Mouse (Mus musculus): ENCODE data around the gene Crip1.

The Crip1 gene

GRCm38 (mm10) chr12:113146112-113147057, at the start of gene Crip1:
Gene Crip1, plus strand, starts transcription at chr12:113146316.
- peak; percentile 79 for DNase-seq (ENCODE audit: low read depth)

GRCm38 (mm10) chr12:113097040-113097439, 49.1 kb upstream of the Crip1 start:
- DNase-seq (ENCODE audit: low read depth) = no peak

GRCm38 (mm10) chr12:113097749-113098281, 48.3 kb upstream of the Crip1 start, which contains the start of gene Mta1:
Gene Mta1, plus strand, starts transcription at chr12:113098278.
- no peak for DNase-seq (ENCODE audit: low read depth)

- DNase-seq (ENCODE audit: low read depth) = no peak
Observed at GRCm38 (mm10) chr12:113098530-113099151, 47.5 kb upstream of the Crip1 start.

- no peak for DNase-seq (ENCODE audit: low read depth)
Observed at GRCm38 (mm10) chr12:113099470-113100237, 46.5 kb upstream of the Crip1 start.

- DNase-seq (ENCODE audit: low read depth) = no peak
Observed at GRCm38 (mm10) chr12:113100448-113101076, 45.6 kb upstream of the Crip1 start.

- DNase-seq (ENCODE audit: low read depth) = no peak
Observed at GRCm38 (mm10) chr12:113101251-113101960, 44.7 kb upstream of the Crip1 start.

GRCm38 (mm10) chr12:113102461-113102860, 43.7 kb upstream of the Crip1 start:
- DNase-seq (ENCODE audit: low read depth) = peak; percentile 55

- DNase-seq (ENCODE audit: low read depth) = no peak
Observed at GRCm38 (mm10) chr12:113103846-113104451, 42.2 kb upstream of the Crip1 start.

- no peak for DNase-seq (ENCODE audit: low read depth)
Observed at GRCm38 (mm10) chr12:113106386-113106785, 39.7 kb upstream of the Crip1 start.

GRCm38 (mm10) chr12:113107431-113108124, 38.5 kb upstream of the Crip1 start:
- peak; percentile 28 for DNase-seq (ENCODE audit: low read depth)

- no peak for DNase-seq (ENCODE audit: low read depth)
Observed at GRCm38 (mm10) chr12:113108528-113109283, 37.4 kb upstream of the Crip1 start.

- DNase-seq (ENCODE audit: low read depth) = no peak
Observed at GRCm38 (mm10) chr12:113109801-113110200, 36.3 kb upstream of the Crip1 start.

- DNase-seq (ENCODE audit: low read depth) = no peak
Observed at GRCm38 (mm10) chr12:113114141-113114540, 32.0 kb upstream of the Crip1 start.

GRCm38 (mm10) chr12:113114856-113115538, 31.1 kb upstream of the Crip1 start:
- no peak for DNase-seq (ENCODE audit: low read depth)

- DNase-seq (ENCODE audit: low read depth) = peak; percentile 65
Observed at GRCm38 (mm10) chr12:113119516-113120410, 26.4 kb upstream of the Crip1 start.

GRCm38 (mm10) chr12:113124726-113125125, 21.4 kb upstream of the Crip1 start:
- DNase-seq (ENCODE audit: low read depth) = no peak

Measured in c-Kit-positive CD71-negative TER-119-negative erythroid progenitor cells, embryonic 14.5 days (primary cell).